Comparison of ENCODE assay signal across 11 mouse cellular contexts in genomic region chr5:122698041-122698700, GRCm38 (mm10). TPM values are rescaled to one million over a fixed set of nuclear protein-coding genes. Genes with fewer than 3 reads are reported as not detected.
DNase-seq lines count a peak whose midpoint lies in the region; ATAC-seq lines count a peak whose summit lies in the region.
"Had no signal": no experiment of that assay in that cellular context is flagged by ENCODE, and none has a peak within 500 bp of the region (broad histone marks: within the 10 kb centered on the region; RNA-seq: fewer than 3 reads in every experiment).

No protein-coding gene starts in this region.

- H3K27ac ChIP-seq in embryonic facial prominence, embryonic 14.5 days (replicated peaks; ENCODE audit: low read depth, low read length), result no peak overlapping the region
- H3K27ac ChIP-seq in embryonic facial prominence, embryonic 10.5 days (replicated peaks), result no peak overlapping the region
- H3K27ac ChIP-seq in midbrain, embryonic 10.5 days (replicated peaks), result no peak overlapping the region
- H3K27ac ChIP-seq: forebrain, embryonic 10.5 days had no signal

- DNase-seq in embryonic facial prominence, embryonic 14.5 days (ENCODE audit: low spot score), result peak; percentile 18
- DNase-seq in embryonic facial prominence, embryonic 10.5 days (ENCODE audit: low spot score), result no peak
- peak; percentile 63 for DNase-seq in 416B (ENCODE audit: low read depth)
- DNase-seq in left cerebral cortex, adult 11 months (ENCODE audit: low spot score), result no peak
- no peak for DNase-seq in cerebellum, adult 11-12 months
- no peak for DNase-seq in midbrain, embryonic 10.5 days (ENCODE audit: low spot score)
- DNase-seq: cerebellum, adult 18-20 months had no signal

- H3K4me3 ChIP-seq in embryonic facial prominence, embryonic 14.5 days (ENCODE audit: low read depth, low read length), result no peak overlapping the region
- H3K4me3 ChIP-seq in embryonic facial prominence, embryonic 10.5 days, result no peak overlapping the region
- no peak overlapping the region for H3K4me3 ChIP-seq in midbrain, embryonic 10.5 days
- H3K4me3 ChIP-seq: forebrain, embryonic 10.5 days; heart, embryonic 12.5 days had no signal

- no peak overlapping the region for H3K9ac ChIP-seq in embryonic facial prominence, embryonic 14.5 days (ENCODE audit: low read depth, low read length)
- H3K9ac ChIP-seq: heart, embryonic 12.5 days had no signal

- no peak overlapping the region for H3K4me2 ChIP-seq in embryonic facial prominence, embryonic 14.5 days (ENCODE audit: low read depth, low read length)
- H3K4me2 ChIP-seq: heart, embryonic 12.5 days had no signal

- 80% methylated on average over 10 of the region's 10 CpGs for WGBS in embryonic facial prominence, embryonic 14.5 days
- 87% methylated on average over 10 of the region's 10 CpGs for WGBS in embryonic facial prominence, embryonic 10.5 days
- WGBS in midbrain, embryonic 10.5 days, result 89% methylated on average over 10 of the region's 10 CpGs

- H3K36me3 ChIP-seq in embryonic facial prominence, embryonic 14.5 days (ENCODE audit: control insufficient read depth, insufficient read depth, low read length), result no peaks in the 10 kb centered on the region
- no peaks in the 10 kb centered on the region for H3K36me3 ChIP-seq in embryonic facial prominence, embryonic 10.5 days (replicated peaks)
- no peaks in the 10 kb centered on the region for H3K36me3 ChIP-seq in midbrain, embryonic 10.5 days
- H3K36me3 ChIP-seq: forebrain, embryonic 10.5 days; heart, embryonic 12.5 days had no signal

- no peaks in the 10 kb centered on the region for H3K27me3 ChIP-seq in embryonic facial prominence, embryonic 14.5 days (replicated peaks; ENCODE audit: control insufficient read depth, insufficient read depth, low read length)
- H3K27me3 ChIP-seq in embryonic facial prominence, embryonic 10.5 days (replicated peaks; ENCODE audit: low read depth, poor library complexity, severe bottlenecking), result no peaks in the 10 kb centered on the region
- no peaks in the 10 kb centered on the region for H3K27me3 ChIP-seq in midbrain, embryonic 10.5 days (ENCODE audit: low read depth, poor library complexity, severe bottlenecking)
- H3K27me3 ChIP-seq: heart, embryonic 12.5 days had no signal

- no peaks in the 10 kb centered on the region for H3K4me1 ChIP-seq in embryonic facial prominence, embryonic 14.5 days (ENCODE audit: control insufficient read depth, insufficient read depth, low read length)
- H3K4me1 ChIP-seq in embryonic facial prominence, embryonic 10.5 days, result peaks cover 6% of the 10 kb centered on the region; the same call in 1 of the 2 replicates
- peaks cover 9% of the 10 kb centered on the region for H3K4me1 ChIP-seq in midbrain, embryonic 10.5 days

- ATAC-seq in embryonic facial prominence, embryonic 14.5 days (ENCODE audit: low read depth), result no peak
- peak; percentile 39 for ATAC-seq in common myeloid progenitor, adult 5-6 weeks (replicated peaks; ENCODE audit: low read depth, poor library complexity, severe bottlenecking)
- 0 out of 2 replicates have a peak, but pooled peaks have one; percentile 2 for ATAC-seq in megakaryocyte-erythroid progenitor cell, adult 5-6 weeks (replicated peaks; ENCODE audit: low FRiP score, low TSS enrichment, poor library complexity, severe bottlenecking)

- H3K9me3 ChIP-seq in embryonic facial prominence, embryonic 14.5 days (ENCODE audit: control insufficient read depth, low read length), result no peaks in the 10 kb centered on the region
- no peaks in the 10 kb centered on the region for H3K9me3 ChIP-seq in embryonic facial prominence, embryonic 10.5 days
- no peaks in the 10 kb centered on the region for H3K9me3 ChIP-seq in midbrain, embryonic 10.5 days (replicated peaks)
- H3K9me3 ChIP-seq: forebrain, embryonic 10.5 days; heart, embryonic 12.5 days had no signal

RNA-seq across cellular contexts. Expression of gene P2rx4, which starts 9.2 kb away (rescaled TPM):
- polyA plus RNA-seq in embryonic facial prominence, embryonic 14.5 days (2014; fragmentation: Nextera tagmentation; extraction: Ambion mirVana), result 20.1 and 22.2 TPM in 2 replicates
- 5.1 and 6.5 TPM in 2 replicates for polyA plus RNA-seq in embryonic facial prominence, embryonic 10.5 days (2016; fragmentation: Nextera tagmentation; extraction: Ambion mirVana)
- 12.1 and 17.4 TPM in 2 replicates for total RNA-seq in common myeloid progenitor, adult 5-6 weeks (2017)
- 15.5 and 29.1 TPM in 2 replicates for total RNA-seq in megakaryocyte-erythroid progenitor cell, adult 5-6 weeks (2014; fragmentation: Nextera tagmentation)
- 5.7 and 8.8 TPM in 2 replicates for total RNA-seq in megakaryocyte-erythroid progenitor cell, adult 5-6 weeks (2017)
- polyA plus RNA-seq in midbrain, embryonic 10.5 days (2016; fragmentation: Nextera tagmentation; extraction: Ambion mirVana), result 3.5 and 9.6 TPM in 2 replicates

RNA-seq across cellular contexts. Expression of gene P2rx7, which starts 54.5 kb away (rescaled TPM):
- 2.1 and 2.3 TPM in 2 replicates for polyA plus RNA-seq in embryonic facial prominence, embryonic 14.5 days (2014; fragmentation: Nextera tagmentation; extraction: Ambion mirVana)
- polyA plus RNA-seq in embryonic facial prominence, embryonic 10.5 days (2016; fragmentation: Nextera tagmentation; extraction: Ambion mirVana), result 0.30 and 0.35 TPM in 2 replicates
- total RNA-seq in common myeloid progenitor, adult 5-6 weeks (2017), result 5.2 and 5.3 TPM in 2 replicates
- total RNA-seq in megakaryocyte-erythroid progenitor cell, adult 5-6 weeks (2014; fragmentation: Nextera tagmentation), result 1.2 and 3.0 TPM in 2 replicates
- 1.9 and 2.9 TPM in 2 replicates for total RNA-seq in megakaryocyte-erythroid progenitor cell, adult 5-6 weeks (2017)
- 0.63 and 1.0 TPM in 2 replicates for polyA plus RNA-seq in midbrain, embryonic 10.5 days (2016; fragmentation: Nextera tagmentation; extraction: Ambion mirVana)

Comparison
In these comparisons a context has a peak if more than half of its experiments do, and no peak if none do; other contexts are left out.
1. DNase-seq: peak in embryonic facial prominence, embryonic 14.5 days (single experiment) and 416B (single experiment); none in embryonic facial prominence, embryonic 10.5 days (single experiment), left cerebral cortex, adult 11 months (single experiment), cerebellum, adult 11-12 months (single experiment) and midbrain, embryonic 10.5 days (single experiment).